Mouse (Mus musculus) cerebellum, postnatal 36 days (tissue): Measurements from ENCODE around the gene Snrpf.

Experiments
- DNase-seq, 2 experiments: peaks; one replicate each; pipeline ENCODE4 v3.0.0; 2021 to 2022; ENCODE audit warnings: mixed read lengths in 2 of 2

Gene Snrpf

DNA sequence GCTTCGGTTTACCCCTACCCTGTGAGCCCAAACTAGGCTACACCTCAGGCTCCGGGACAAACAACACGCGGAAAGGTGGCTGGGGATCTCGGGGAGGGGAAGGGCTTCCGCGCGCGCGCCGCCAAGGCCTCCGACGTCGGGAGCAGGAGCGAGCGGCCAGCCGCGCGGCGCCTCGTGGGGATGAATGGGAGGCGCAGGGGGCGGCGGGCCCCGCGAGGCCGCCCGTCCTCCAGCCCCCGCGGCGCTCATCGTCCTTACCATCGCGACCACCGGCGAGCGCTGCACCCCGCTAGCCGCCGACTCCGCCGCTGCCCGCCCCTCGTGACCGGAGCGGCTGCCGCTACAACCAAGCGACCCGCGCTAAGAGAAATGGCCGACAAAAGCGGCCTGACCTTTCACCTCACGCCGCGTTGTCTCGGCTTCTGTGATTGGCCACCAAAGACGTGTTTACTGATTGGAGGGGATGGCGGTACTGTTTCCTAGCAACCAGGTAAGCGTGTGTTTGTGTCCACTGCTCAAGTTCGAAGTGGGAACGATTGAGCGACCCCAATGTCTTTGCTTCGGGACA is at the start of gene Snrpf:
TSS of gene Snrpf (minus strand) at position 426 of the 568 bp plus-strand sequence.
- peak; percentile 88 to 98 for DNase-seq

DNA sequence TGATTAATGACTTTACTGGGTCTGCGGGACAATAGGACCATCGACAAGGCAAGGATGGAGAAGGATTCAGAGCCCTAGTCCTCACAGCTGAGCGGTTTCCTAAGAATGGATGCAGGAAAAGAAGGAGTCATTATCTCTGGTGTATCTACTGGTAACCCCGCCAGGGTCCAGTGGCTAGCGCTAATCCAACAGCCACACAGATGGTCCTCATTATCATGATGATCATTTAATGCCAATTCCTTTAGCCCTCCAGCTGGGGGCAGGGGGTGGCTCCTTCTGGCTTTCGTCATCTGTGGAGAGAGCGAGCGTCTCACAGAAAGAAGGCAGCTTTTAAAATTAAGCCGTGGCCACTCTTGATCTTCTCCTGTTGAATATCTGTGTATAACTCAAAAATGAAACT is 46.4 kb upstream of the Snrpf start:
- DNase-seq, result peak in 1 of 2 experiments; percentile 49

DNA sequence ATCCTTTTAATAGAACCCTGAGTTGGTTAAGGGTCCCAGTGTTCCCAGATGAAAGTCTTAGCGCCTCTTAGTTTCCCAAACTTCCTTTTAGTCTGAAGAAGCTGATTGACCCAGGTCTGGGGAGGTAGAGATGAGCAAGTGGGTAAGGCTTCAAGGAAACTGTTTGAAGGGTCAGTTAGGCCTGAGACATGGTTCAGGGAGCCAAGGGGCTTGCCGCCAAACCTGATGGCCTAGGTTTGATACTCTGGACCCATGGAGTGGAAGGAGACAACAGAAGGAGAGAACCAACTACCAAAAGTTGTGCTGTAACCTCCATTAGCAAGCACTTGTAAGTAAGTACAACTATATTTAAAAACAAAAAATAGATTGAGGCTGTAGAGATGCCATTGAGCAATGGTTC is 44.5 kb upstream of the Snrpf start:
- DNase-seq, result no peak

DNA sequence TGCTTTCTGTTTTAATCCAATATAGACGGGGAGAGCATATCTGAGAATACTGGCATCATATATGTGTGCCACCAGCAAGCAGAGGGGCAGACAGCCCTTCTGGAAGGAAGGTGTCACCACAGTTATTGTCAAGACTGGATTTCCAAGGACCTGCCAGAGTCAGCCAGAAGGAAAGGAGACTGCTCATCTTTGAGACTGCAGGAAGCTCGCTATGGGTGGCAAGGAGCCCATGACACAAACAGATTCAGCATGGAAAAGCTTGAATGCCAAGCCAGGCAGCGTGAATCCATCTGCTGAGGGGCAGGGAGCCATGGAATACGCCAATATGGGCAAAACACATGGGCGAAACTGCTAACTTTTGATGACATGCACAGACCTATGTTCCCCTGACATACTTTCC is 44.1 kb upstream of the Snrpf start:
- peak; percentile 87 to 91 for DNase-seq

DNA sequence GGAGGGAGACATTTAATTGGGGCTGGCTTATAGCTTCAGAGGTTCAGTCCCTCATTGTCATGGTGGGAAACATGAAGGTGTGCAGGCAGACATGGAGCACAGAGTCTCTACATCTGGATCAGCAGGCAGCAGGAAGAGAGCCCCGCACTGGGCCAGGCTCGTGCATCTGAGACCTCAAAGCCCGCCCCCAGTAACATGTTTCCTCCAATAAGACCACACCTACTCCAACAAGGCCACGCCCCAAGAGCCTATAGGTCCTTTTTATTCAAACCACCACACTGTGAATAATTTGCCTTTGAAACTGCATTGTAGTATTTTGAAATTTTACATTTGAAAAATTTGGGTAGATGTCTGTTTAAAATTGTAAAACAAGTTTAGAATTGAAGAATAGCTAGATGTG is 42.6 kb upstream of the Snrpf start:
- DNase-seq, result no peak

DNA sequence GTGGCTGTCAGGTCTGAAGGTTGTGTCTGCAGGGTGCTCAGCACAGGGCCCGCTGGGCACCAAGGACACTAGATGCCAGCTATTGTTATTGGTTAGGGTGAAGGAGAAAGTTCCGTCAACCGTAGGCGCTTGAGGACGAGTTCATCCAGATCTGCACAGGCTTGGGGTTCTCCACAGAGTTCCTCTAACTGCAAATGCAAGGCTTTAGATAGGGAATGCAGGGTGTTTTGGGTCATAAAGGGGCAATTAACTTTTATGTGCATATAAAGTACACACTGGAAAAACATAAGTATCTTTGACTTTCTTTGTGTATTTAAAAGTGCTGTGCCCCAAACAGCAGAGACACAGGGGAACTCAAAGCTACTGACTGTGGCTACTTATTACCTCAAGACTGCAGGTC is 40.8 kb upstream of the Snrpf start:
- DNase-seq, result no peak

DNA sequence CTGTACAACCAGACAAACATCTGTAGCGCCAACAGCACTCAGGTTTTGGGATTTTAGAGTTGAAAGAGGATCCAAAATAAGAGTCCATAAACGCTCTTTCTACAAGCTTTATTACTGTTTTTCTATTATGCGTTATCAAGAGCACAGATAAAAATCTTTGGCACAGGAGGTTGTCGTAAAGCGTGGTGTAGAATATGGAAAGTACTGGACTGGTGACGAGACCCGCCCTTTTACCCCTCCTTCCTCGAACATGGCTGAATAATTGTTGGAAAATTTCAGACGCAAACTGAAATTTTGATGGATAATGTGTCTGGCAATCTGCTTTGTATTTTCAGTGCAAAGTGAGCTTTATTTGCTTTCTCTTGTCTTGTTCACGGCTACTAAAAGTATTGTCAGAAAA is 34.6 kb upstream of the Snrpf start:
- DNase-seq, result no peak

DNA sequence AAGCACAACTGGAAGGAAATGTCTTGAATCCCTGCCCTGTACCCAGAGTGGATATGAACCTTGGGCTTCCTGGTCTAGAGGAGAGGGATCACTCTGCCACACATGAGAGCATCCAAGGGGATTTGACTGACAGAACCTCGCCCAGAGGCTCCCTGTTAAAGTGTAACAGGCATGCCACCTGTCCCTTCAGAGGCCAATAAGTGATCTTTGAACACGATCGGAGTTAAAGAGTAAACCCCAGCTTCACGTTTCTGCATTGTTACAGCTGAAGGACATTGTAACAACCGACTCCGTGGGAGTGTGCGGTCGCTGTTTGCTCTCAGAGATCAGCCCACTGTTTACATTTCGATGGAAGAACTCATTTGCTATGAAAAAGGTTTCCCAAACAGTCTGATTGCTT is 34.2 kb upstream of the Snrpf start:
- no peak for DNase-seq

DNA sequence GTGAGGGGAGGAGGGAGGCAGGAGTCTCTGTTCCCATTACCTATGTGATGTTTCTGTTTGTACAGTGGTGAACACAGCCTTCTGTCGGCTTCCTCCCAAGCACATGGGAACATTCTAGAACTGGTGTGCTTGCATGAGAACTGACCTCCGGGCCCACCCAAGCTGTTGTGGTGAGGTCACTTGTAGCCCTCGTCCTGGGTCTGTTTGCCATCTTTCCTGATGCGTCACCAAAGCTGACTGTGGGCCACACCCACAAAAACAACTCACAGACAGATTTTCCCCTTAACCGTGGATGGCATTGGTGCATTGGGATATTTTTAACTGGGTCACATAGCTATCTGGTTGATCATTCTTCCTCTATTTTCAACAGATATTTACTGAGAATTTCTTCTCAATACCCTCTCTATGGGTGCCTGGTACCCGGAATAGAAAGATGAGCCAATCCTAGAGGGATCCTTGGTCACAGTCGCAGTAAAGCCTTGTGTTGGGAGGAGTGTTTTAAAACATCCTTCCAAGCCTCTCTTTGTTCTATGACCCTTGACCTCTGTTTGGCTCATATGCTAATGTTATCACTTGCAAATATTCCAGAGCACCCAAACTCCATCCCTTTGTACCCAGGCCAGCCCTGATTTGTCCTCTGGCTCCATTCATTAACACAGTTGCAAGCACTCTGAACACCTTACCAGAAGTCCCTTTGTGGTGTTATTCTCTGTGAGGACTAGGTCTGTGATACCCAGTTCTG is 31.1 kb upstream of the Snrpf start:
- DNase-seq, result no peak

DNA sequence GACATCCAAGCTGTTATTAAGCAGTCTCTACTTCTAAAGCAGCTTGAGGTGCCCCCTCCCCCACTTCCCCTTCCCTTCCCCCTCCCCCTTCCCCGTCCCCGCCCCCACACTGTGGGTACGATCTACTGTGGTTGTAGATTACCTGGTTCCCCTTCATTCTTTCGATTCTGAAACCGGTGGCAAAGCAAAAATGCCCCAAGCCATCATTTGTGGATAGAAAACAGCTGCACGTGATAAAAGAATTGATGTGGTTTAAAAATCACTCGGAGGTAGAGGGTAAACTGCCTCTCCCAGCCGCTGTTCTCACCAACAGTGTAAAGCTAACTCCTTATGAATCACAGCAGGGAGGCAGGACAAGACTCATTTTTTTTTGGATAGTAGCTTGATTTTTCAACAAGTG is 25.3 kb upstream of the Snrpf start:
- DNase-seq, result no peak

DNA sequence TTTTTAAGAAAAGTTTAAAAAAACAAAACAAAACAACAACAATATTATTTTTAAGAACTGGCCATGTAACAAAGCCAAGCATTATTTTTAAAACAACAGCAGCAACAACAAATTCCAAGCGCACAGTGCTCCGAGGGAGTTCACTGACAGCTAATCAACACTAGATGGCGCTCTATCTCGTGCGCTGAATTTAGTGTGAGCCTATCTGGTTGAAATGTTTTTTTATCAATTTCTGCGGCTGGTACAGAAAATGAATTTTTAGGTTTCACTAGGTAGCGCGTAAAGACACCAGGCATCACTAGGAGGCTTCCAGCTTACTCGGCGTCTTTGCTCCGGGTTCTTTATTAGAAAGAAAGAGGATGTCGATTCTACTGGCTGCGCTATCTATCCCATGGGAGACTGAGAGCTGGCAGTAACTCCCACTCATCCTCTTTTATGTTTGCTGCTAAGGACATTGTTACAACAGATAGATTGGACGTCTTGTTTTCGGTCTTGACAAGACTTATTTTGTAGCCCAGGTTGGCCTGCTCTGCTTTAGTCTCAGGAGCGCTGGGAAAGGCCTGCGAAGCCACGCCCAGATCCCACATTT is 22.0 kb upstream of the Snrpf start:
- peak; percentile 58 to 69 for DNase-seq

DNA sequence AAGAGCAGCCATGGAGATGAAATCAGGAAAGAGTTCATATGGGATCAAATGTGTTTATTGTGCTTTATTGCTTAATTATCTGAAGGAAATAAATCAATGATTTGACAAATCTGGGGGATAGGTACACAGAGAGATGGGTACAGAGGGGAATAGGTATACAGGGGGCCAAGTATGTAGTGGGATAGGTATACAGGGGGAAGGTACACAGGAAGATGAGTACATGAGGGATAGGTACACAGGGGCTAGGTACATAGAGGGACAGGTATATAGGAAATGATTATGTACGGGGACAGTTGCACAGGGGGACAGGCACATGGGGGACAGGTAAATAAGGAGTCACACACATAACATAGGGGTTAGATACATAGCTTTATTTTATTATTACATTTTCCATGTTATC is 21.4 kb upstream of the Snrpf start:
- DNase-seq, result no peak

DNA sequence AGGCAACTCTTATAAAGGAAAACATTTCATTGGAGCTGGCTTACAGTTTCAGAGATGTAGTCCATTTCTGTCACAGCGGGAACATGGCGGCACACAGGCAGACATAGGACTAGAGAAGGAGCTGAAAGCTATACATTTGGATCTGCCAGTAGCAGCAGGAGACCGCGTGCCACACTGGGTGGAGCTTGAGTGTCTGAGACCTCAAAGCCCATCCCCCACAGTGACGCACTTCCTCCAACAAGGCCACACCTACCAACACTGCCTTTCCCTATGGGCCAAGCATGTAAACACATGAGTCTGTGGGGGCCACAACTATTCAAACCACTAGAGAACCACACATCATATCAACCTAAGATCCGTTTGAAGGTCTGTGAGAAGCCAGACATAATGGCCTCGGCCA is 19.7 kb upstream of the Snrpf start:
- no peak for DNase-seq

DNA sequence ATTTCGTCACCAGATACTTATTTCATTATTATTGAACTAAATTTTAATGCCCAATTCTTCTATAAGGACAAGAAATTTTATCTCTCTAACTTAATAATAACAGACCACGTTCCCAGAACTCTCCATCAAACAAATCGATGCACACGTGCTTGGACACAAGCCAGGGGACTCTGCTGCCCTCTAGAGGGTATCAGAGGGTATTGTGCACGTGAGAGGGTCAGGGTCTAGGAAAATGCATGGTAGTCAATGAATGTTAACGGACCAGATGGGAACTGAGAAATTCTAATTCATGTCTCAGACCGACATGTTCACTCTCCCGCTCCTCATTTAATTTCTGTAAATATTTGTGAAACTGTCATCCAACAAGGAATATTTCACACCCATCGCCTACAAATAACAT is 18.5 kb upstream of the Snrpf start:
- DNase-seq, result no peak

DNA sequence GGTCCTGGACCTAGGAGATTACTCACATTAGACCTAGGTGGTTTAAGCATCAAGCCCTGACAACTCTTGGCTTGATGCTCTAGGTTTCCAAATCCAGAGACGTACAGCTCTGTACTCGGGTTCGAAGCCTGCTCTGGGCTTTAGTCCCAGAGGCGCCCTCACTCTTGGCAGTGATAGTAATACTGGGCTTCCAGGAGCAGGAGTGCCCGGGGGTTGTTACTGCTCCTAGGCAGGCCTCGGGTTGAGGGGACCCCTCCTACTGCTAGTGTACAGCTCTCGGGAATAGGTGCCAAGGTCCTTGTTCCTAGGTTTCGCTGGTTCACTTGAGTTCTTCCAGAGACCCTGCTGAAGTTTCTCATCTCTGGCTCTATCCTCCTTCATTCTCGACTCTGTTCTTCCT is 16.8 kb upstream of the Snrpf start:
- no peak for DNase-seq

DNA sequence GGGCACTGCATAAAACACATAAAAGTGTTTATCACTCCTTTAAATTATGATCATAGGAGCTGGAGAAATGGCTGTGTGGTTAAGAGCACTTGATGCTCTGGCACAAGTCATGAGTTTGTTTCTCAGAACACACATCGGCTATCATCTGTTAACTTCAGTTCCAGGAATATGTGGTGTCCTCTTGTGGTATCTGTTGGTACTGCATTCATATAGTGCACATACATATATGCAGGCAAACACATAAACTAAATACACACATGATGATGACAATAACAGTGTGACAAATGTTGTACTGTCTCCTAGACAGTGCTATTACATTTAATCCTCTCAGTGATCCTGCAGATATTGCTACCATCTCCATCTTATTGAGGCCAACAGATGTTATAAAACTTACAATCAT is 13.8 kb upstream of the Snrpf start:
- no peak for DNase-seq

DNA sequence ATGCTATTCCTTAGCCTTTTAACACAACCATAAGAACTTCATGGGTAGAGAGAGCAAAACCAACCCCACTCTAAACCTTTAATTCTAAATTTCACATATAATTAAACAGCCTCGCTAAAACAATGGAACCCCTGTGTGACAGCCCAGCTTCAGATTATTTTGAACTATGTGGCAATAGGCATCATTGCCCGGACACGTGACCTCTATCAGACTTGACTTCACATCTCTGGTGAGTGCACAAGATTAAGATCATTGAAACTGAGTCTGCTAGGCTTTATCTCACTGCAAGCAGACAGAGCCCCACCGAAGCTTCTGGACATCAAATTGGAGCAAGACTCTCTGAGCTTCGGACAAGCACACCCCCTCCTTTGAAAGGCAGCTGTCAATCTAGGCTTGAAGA is 12.8 kb upstream of the Snrpf start:
- DNase-seq, result no peak

DNA sequence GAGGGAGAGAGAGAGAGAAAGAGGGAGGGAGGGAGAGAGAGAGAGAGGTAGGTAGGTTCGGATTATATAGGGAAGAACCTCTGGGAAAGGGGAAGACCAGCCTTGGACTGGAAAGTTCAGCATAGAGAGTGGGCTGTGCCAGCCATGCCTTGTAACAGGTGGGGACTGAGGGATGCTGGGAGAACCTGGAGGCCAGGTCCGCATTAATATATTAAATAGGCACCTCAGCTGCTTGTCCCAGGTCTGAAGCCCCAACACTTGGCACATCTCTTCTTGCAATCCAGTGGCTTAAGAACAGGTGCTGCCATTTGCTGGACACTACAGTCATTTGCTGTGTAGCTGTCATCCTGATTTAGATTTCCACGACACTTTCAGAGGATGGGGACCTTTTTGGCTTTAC is 7.1 kb upstream of the Snrpf start:
- DNase-seq, result no peak

DNA sequence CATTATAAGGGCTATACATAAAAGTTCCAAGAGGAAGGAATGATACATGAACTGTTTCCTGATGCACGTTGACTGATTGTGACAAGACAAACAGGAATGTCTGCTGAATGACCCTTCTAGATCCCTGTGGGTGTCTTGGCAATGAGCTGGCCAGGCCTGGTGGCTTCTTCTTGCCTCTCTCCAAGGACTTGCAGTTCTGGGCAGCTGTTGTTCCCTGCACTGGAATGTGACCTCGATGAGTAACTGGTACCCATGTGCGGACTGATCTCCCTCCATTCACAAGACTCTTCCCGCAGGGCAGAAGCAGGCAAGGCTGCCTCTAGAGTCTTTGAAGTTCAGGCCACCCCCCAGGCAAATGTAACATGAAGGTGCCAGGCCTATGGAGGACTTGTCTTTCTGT is 6.3 kb upstream of the Snrpf start:
- DNase-seq, result no peak

DNA sequence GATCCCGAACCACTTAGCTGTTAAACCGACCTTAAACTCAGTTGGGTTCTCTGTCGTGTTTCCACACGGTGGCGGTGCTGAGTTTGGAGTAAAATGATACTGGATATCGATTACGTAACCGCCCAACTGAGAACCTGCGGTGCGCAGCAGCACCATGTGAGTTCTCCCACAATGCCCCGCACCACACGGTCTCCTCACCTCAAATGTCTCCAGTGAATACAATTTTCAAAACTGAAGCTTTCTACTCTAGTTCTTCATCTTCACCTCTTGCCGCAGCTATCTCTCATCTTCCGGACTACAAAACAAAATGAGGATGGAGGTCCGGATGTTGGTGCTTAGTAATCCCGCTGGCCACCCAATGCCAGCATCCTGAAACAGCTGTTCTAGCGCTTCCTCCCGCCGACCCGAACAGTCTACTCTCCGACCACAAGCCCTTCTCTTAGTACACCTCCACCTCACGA is 4.5 kb upstream of the Snrpf start:
- peak; percentile 90 to 94 for DNase-seq

DNA sequence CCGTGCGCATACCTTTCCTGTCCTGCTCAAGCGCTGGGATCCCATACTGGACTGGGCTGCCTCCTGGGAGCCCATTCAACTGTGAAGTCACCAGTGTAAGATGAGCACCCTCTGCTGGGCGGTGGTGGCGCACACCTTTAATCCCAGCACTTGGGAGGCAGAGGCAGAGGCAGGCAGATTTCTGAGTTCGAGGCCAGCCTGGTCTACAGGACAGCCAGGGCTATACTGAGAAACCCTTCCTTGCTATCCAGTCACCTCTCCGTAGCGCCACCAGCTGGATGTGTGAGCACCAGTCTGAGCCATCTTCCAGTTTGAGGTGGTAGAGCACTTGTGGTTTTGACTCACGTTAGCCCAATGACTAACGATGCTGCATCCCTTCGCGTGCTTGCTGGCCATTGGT is 3.0 kb upstream of the Snrpf start:
- DNase-seq, result peak in 1 of 2 experiments; percentile 22

DNA sequence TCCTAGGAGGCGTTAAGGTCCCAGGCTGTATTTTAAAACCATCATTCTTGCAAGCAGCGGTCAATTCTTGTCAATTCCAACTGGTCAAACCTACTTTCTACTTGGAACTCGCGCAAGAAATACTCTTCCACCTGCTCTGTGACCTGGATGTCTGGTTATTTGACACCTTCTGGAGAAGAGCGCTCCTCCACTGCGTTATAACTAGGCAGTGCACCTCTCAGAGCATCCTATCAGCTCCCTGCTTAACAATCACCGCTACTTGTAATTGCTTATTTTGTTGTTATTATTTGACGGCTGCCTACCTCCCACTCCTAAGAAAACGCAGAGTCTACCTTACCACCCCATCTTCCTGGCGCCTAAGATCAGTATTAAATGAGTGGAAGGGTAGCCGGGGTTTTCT is 710 bp downstream of the Snrpf start:
- DNase-seq, result no peak

DNA sequence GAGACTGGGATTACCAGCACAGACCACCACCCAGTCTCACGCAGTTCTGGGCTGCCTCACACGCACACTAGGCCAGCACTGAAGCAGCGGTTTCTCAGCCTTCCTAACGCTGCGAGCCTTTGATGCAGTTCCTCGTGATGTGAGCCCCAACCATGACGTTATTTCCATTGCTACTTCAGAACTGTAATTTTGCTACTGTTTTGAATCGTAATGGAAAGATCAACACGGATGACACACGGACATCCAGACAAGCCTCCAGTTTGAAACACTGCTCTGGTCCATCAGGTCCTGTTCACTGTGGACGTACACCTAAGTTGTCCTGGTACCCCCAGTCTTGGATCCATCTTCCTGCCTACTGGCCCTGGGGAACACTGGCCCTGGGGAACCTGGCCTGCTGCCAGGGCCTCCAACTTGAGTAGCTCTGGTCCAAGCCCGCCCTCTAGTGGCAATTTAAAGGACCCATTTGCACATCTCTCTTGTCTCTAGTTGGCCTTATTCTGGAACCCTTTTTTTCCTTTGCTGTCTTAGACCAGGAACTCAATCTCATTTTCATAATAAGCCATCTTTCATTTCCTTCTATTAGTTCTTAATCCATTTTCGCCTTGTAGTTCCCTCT is 12.1 kb downstream of the Snrpf start:
- peak; percentile 72 to 75 for DNase-seq

DNA sequence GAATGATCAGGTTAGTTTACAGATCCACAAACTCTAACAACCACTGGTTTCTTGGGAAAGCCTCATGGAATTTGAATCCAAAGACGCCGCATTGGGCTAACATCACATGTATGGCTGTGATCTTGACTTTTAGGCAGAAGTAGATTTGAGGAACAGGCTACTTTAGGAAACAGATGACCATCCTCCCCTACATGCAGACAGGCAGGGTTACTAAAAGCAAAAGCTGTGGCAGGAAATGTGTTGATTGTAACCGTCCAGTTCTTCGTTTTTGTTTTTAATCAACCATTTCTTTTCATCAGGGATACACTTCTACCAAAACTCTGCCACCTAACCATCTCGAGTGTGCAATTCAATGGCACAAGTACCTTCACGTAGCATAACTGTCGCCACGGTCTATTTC is 13.5 kb downstream of the Snrpf start:
- DNase-seq, result no peak
